13 mouse cellular contexts compared by ENCODE assay signal in genomic region chr8:12932520-12932919, GRCm38 (mm10).
"Had no signal": no experiment of that assay in that cellular context is flagged by ENCODE, and none has a peak within 500 bp of the region (broad histone marks: within the 10 kb centered on the region; RNA-seq: fewer than 3 reads in every experiment).

No protein-coding gene starts in this region.

- H3K4me3 ChIP-seq: limb, embryonic 13.5 days; megakaryocyte, embryonic 14.5 days; midbrain, embryonic 12.5 days; neural tube, embryonic 15.5 days had no signal

- DNase-seq: kidney, adult 2 months; kidney, postnatal 36 days; left cerebral cortex, postnatal 4 days; lung, adult 18-20 months; lung, postnatal 4 days; thymus, postnatal 36 days had no signal

- H3K9ac ChIP-seq: limb, embryonic 13.5 days; liver, embryonic 14.5 days; midbrain, embryonic 12.5 days; neural tube, embryonic 15.5 days had no signal

- H3K27me3 ChIP-seq: limb, embryonic 13.5 days; midbrain, embryonic 12.5 days; neural tube, embryonic 15.5 days had no signal

- H3K27ac ChIP-seq: limb, embryonic 13.5 days; liver, embryonic 14.5 days; midbrain, embryonic 12.5 days; neural tube, embryonic 15.5 days had no signal

- H3K4me2 ChIP-seq: limb, embryonic 13.5 days; midbrain, embryonic 12.5 days; neural tube, embryonic 15.5 days had no signal

- H3K9me3 ChIP-seq: limb, embryonic 13.5 days; megakaryocyte, embryonic 14.5 days; midbrain, embryonic 12.5 days; neural tube, embryonic 15.5 days had no signal

- H3K36me3 ChIP-seq: limb, embryonic 13.5 days; midbrain, embryonic 12.5 days; neural tube, embryonic 15.5 days had no signal

- ATAC-seq: inflammation-experienced regulatory T-cells, adult 6 months; lung, postnatal 0 days had no signal
